Mouse (Mus musculus) liver, embryonic 14.5 days (tissue): ENCODE results near the gene Ppp1r18.
A peak's percentile ranks its signal among the peaks of the same experiment; 100 is the strongest.

ENCODE experiments used
- CTCF ChIP-seq: IDR thresholded peaks from 2 replicates; pipeline ENCODE4 v1.5.1; 2016; ENCODE audit warnings: antibody characterized with exemption, low read depth, control low read depth
- EP300 ChIP-seq: IDR thresholded peaks from 2 replicates; pipeline ENCODE4 v1.6.1; 2016; ENCODE audit warnings: antibody characterized with exemption, low read depth

- TF ChIP-seq CTCF (no peak), EP300 (peak; percentile 21; the same call in 1 of the 2 replicates)
These were observed 40.1 kb upstream of the Ppp1r18 start for GRCm38 (mm10) chr17:35825109-35825850.
